Mouse (Mus musculus) limb, embryonic 15.5 days (tissue): ENCODE data around the gene Cysltr2. TPM values are rescaled to one million over a fixed set of nuclear protein-coding genes. Genes with fewer than 3 reads are reported as not detected.

Experiments used
- ATAC-seq: fragments of 200-750 bp; cut with Nextera tagmentation; 2 replicates; pipeline ENCODE4 v1.8.0; 2017; ENCODE audit warnings: low read depth, moderate TSS enrichment; ENCODE audit not compliant: insufficient number of reproducible peaks, low FRiP score, low TSS enrichment
- H3K27ac ChIP-seq: fragments of 300-500 bp; sonication (generic); 2 replicates; pipeline ENCODE4 v1.5.1; 2015; ENCODE audit warnings: moderate library complexity, mild to moderate bottlenecking, inconsistent platforms
- H3K27me3 ChIP-seq: fragments of 300-500 bp; sonication (generic); 2 replicates; pipeline ENCODE4 v1.6.1; 2015; ENCODE audit warnings: inconsistent platforms
- H3K36me3 ChIP-seq: fragments of 300-500 bp; sonication (generic); 2 replicates; pipeline ENCODE4 v1.6.1; 2015; ENCODE audit warnings: inconsistent platforms
- H3K4me1 ChIP-seq: fragments of 300-500 bp; sonication (generic); 2 replicates; pipeline ENCODE4 v1.6.1; 2015; ENCODE audit warnings: inconsistent platforms
- H3K4me2 ChIP-seq: fragments of 300-500 bp; sonication (generic); 2 replicates; pipeline ENCODE4 v1.6.1; 2015; ENCODE audit warnings: mild to moderate bottlenecking, inconsistent platforms
- H3K4me3 ChIP-seq: fragments of 300-500 bp; sonication (generic); 2 replicates; pipeline ENCODE4 v1.5.1; 2015; ENCODE audit warnings: mild to moderate bottlenecking, inconsistent platforms
- H3K9ac ChIP-seq: fragments of 300-500 bp; sonication (generic); 2 replicates; pipeline ENCODE4 v1.6.1; 2015; ENCODE audit warnings: inconsistent platforms
- H3K9me3 ChIP-seq: fragments of 300-500 bp; sonication (generic); 2 replicates; pipeline ENCODE4 v1.6.1; 2016; ENCODE audit warnings: inconsistent platforms
- WGBS: fragments of 180-500 bp; shearing (Covaris S2); methylation state at CpG from one replicate; pipeline ENCODE4 v1.1.7; 2015; 5-methylcytosine and 5-hydroxymethylcytosine counted together
- polyA plus RNA-seq: library from polyadenylated mRNA; unstranded; fragments of >200 nt; fragmentation: Nextera tagmentation; extraction: Ambion mirVana; gene quantifications from 2 replicates; pipeline ENCODE4 v1.2.1, GENCODE M21; 2015

Cysltr2 gene
- polyA plus RNA-seq, 1 experiment from 2014 or later, result 0.22 TPM

GRCm38 (mm10) chr14:73045199-73045928, 3.5 kb downstream of the Cysltr2 start:
- Histone ChIP-seq H3K4me2 (no peak overlapping the region), H3K36me3 (no peaks in the 10 kb centered on the region), H3K4me1 (no peaks in the 10 kb centered on the region), H3K4me3 (no peak overlapping the region), H3K27me3 (no peaks in the 10 kb centered on the region), H3K9me3 (no peaks in the 10 kb centered on the region), H3K9ac (no peak overlapping the region), H3K27ac (no peak overlapping the region)
- ATAC-seq, result no peak
- WGBS, result 66% methylated on average over 9 of the region's 9 CpGs

DNA sequence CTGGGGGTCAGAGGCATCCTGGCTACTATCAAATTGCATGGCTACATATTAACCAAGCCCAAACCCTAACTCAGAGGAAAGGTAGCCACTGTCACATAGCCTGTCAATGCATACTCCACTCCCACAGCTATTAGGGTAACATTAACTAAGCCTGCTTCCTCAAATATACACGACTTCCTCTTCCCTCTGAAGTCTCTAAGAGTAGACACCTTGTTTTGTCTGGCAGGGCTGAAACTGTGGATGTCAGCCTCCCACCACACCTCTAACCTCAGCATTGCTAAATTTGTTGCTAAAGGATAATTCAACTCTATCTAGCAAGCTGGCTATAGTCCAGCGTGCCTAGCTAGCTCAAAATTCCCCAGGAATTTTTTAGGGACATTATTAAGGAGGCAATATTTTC, 7.2 kb downstream of the Cysltr2 start:
- ATAC-seq, result no peak
- H3K36me3 ChIP-seq, result no peaks in the 10 kb centered on the region
- H3K27ac ChIP-seq, result no peak overlapping the region
- H3K4me1 ChIP-seq, result no peaks in the 10 kb centered on the region
- 60% methylated on average over 2 of the region's 2 CpGs for WGBS
- H3K4me2 ChIP-seq, result no peak overlapping the region
- no peaks in the 10 kb centered on the region for H3K27me3 ChIP-seq
- no peaks in the 10 kb centered on the region for H3K9me3 ChIP-seq
- H3K4me3 ChIP-seq, result no peak overlapping the region
- H3K9ac ChIP-seq, result no peak overlapping the region

- Histone ChIP-seq H3K4me2 (no peak overlapping the region), H3K9ac (no peak overlapping the region), H3K27ac (no peak overlapping the region), H3K36me3 (no peaks in the 10 kb centered on the region), H3K4me1 (no peaks in the 10 kb centered on the region), H3K27me3 (no peaks in the 10 kb centered on the region), H3K9me3 (no peaks in the 10 kb centered on the region), H3K4me3 (no peak overlapping the region)
- WGBS, result 42% methylated on average over 3 of the region's 3 CpGs
- ATAC-seq, result no peak
Measured at GRCm38 (mm10) chr14:73033290-73033689, 15.6 kb downstream of the Cysltr2 start.

DNA sequence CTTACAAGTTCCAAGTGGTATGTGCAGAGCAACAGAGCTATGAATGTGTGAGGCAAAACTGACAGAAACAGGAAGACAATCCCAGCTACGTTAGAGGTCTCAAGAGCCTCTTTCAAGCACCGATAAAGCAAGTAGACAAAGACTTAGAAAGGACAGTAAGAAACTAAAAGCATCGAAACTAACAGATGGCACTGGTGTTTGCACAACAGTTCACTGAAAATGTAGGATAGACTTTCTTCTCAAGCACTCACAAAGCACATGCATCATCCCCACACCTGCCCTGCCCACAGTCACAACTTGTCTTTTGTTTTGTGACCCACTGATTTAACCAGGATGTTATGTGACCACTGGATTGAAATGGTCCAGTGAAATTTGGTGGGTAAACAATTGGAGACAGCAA, 17.7 kb downstream of the Cysltr2 start:
- WGBS, result 93% methylated on average over 3 of the region's 3 CpGs
- Histone ChIP-seq H3K9ac (no peak overlapping the region), H3K4me1 (no peaks in the 10 kb centered on the region), H3K36me3 (no peaks in the 10 kb centered on the region), H3K9me3 (no peaks in the 10 kb centered on the region), H3K4me2 (no peak overlapping the region), H3K27ac (no peak overlapping the region), H3K27me3 (no peaks in the 10 kb centered on the region), H3K4me3 (no peak overlapping the region)
- ATAC-seq, result no peak

DNA sequence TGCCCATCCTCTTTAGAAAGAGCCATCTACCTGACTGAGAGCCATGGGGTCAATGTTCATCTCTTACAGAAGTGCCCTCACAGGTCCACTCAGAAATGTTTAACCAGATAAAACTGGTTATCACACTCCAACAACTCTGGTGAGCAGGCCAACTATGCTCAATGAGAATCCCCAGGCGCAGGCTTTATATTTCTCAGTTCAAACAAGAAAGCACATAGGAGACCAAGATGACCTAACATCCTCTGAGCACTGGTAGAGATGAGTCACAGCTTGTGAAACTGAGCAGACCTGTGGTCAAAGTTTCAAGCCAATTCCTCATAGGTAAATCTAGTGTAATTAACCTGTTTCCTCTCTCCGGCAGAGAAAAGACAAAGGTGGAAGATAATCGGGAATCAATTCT, 31.6 kb downstream of the Cysltr2 start:
- 92% methylated on average over 3 of the region's 3 CpGs for WGBS
- no peak overlapping the region for H3K9ac ChIP-seq

GRCm38 (mm10) chr14:73015386-73015785, 33.5 kb downstream of the Cysltr2 start:
- H3K4me2 ChIP-seq, result no peak overlapping the region
- 69% methylated on average over 6 of the region's 6 CpGs for WGBS
- no peaks in the 10 kb centered on the region for H3K27me3 ChIP-seq
- no peaks in the 10 kb centered on the region for H3K36me3 ChIP-seq
- no peak for ATAC-seq
- no peak overlapping the region for H3K9ac ChIP-seq
- H3K9me3 ChIP-seq, result no peaks in the 10 kb centered on the region
- no peak overlapping the region for H3K27ac ChIP-seq
- H3K4me1 ChIP-seq, result no peaks in the 10 kb centered on the region
- H3K4me3 ChIP-seq, result no peak overlapping the region

More for the DNA sequence above, 31.6 kb downstream of the Cysltr2 start:
- no peak for ATAC-seq
- Histone ChIP-seq H3K27me3 (no peaks in the 10 kb centered on the region), H3K9me3 (no peaks in the 10 kb centered on the region), H3K4me3 (no peak overlapping the region), H3K27ac (no peak overlapping the region), H3K4me2 (no peak overlapping the region), H3K4me1 (no peaks in the 10 kb centered on the region), H3K36me3 (no peaks in the 10 kb centered on the region)

GRCm38 (mm10) chr14:73013723-73014544, 35.0 kb downstream of the Cysltr2 start:
- WGBS, result 35% methylated on average over 9 of the region's 9 CpGs

GRCm38 (mm10) chr14:73001814-73002213, 47.1 kb downstream of the Cysltr2 start:
- H3K4me1 ChIP-seq, result no peaks in the 10 kb centered on the region
- no peaks in the 10 kb centered on the region for H3K36me3 ChIP-seq
- no peak for ATAC-seq
- H3K9ac ChIP-seq, result no peak overlapping the region
- H3K27ac ChIP-seq, result no peak overlapping the region
- 80% methylated on average over 4 of the region's 4 CpGs for WGBS
- no peaks in the 10 kb centered on the region for H3K27me3 ChIP-seq
- H3K4me3 ChIP-seq, result no peak overlapping the region
- H3K4me2 ChIP-seq, result no peak overlapping the region
- no peaks in the 10 kb centered on the region for H3K9me3 ChIP-seq

More at GRCm38 (mm10) chr14:73013723-73014544, 35.0 kb downstream of the Cysltr2 start:
- 0 out of 2 replicates have a peak, but pooled peaks have one; percentile 63 for ATAC-seq
- Histone ChIP-seq H3K27ac (peak overlapping the region; percentile 58), H3K9me3 (no peaks in the 10 kb centered on the region), H3K4me3 (no peak overlapping the region), H3K4me2 (no peak overlapping the region), H3K27me3 (no peaks in the 10 kb centered on the region), H3K9ac (no peak overlapping the region), H3K4me1 (no peaks in the 10 kb centered on the region), H3K36me3 (no peaks in the 10 kb centered on the region)

DNA sequence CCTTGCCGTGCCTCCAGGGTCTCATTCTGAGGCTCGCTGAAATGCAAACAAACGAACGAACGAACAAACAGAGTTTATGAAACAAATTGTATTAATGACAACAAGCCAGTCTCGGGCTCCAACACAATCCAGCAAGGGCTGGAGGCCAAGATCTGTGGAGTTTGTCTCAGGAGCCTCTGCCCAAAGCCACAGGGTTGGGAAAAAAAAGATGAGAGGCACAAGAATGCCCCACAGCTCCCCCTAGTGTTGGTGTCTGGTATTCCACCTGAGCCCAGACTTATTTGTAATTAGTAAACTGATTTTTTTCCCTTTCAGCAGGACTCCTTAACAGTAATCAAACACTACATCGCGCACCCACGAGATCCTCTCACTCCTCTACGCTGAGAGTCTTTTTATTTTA, 48.6 kb downstream of the Cysltr2 start:
- H3K36me3 ChIP-seq, result no peaks in the 10 kb centered on the region
- H3K4me1 ChIP-seq, result no peaks in the 10 kb centered on the region
- no peak overlapping the region for H3K4me3 ChIP-seq
- WGBS, result 50% methylated on average over 10 of the region's 10 CpGs
- no peaks in the 10 kb centered on the region for H3K9me3 ChIP-seq
- H3K27me3 ChIP-seq, result no peaks in the 10 kb centered on the region
- no peak overlapping the region for H3K4me2 ChIP-seq
- no peak overlapping the region for H3K9ac ChIP-seq
- ATAC-seq, result no peak
- no peak overlapping the region for H3K27ac ChIP-seq

DNA sequence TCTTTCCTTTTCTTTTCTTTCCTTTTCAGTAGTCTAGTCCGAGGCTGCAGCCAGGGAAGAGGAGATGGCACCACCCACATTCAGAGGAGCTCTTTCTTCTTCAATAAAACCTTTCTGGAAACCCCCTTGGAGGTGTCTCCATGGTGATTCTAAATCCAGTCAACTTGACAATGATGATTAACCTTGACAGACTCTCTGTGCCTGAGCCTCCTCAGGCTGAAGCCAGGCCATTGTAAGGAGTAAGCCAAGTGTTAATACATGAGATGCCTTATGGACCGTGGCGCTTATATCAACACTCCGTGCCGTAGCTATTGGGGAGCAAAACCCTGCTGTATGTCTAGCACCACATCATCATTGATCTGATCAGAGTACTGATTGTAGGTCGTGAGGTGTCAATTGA, 50.8 kb downstream of the Cysltr2 start:
- H3K4me1 ChIP-seq, result no peaks in the 10 kb centered on the region
- no peaks in the 10 kb centered on the region for H3K36me3 ChIP-seq
- no peak overlapping the region for H3K4me3 ChIP-seq
- no peak overlapping the region for H3K4me2 ChIP-seq
- WGBS, result 85% methylated on average over 6 of the region's 6 CpGs
- no peak overlapping the region for H3K9ac ChIP-seq
- no peak for ATAC-seq
- H3K27ac ChIP-seq, result no peak overlapping the region
- H3K9me3 ChIP-seq, result no peaks in the 10 kb centered on the region
- H3K27me3 ChIP-seq, result no peaks in the 10 kb centered on the region

- 71% methylated on average over 2 of the region's 2 CpGs for WGBS
- Histone ChIP-seq H3K27ac (no peak overlapping the region), H3K4me2 (no peak overlapping the region), H3K4me1 (0 out of 2 replicates have a peak, but pooled peaks cover 3% of the 10 kb centered on the region), H3K27me3 (no peaks in the 10 kb centered on the region), H3K4me3 (no peak overlapping the region), H3K36me3 (no peaks in the 10 kb centered on the region), H3K9ac (no peak overlapping the region), H3K9me3 (no peaks in the 10 kb centered on the region)
- no peak for ATAC-seq
Measured at GRCm38 (mm10) chr14:72986044-72986443, 62.9 kb downstream of the Cysltr2 start.

DNA sequence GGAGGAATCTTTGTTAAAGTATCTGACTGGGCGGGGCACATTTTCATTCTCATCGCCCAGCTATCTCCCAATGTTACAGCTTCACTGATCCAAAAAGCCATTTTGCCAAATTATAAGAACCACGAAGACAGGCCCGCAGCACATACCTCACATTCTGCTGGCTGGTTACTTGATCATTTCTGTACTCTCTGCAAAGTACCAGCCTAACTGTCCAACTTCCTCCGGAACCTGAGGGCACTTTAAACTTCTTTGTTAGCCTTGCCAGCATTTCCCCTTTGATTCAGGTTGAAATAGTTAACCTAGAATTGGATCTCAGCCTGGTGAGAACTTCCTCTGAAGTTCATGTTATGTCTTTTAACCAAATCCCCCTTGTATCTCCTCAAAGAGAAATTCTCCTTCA, 63.8 kb downstream of the Cysltr2 start:
- H3K27me3 ChIP-seq, result no peaks in the 10 kb centered on the region
- ATAC-seq, result no peak
- H3K4me2 ChIP-seq, result no peak overlapping the region
- no peaks in the 10 kb centered on the region for H3K9me3 ChIP-seq
- H3K4me1 ChIP-seq, result 0 out of 2 replicates have a peak, but pooled peaks cover 3% of the 10 kb centered on the region
- no peak overlapping the region for H3K4me3 ChIP-seq
- H3K36me3 ChIP-seq, result no peaks in the 10 kb centered on the region
- H3K9ac ChIP-seq, result no peak overlapping the region
- H3K27ac ChIP-seq, result no peak overlapping the region
- 88% methylated on average over 5 of the region's 5 CpGs for WGBS
